Mouse (Mus musculus): Measurements from ENCODE around the gene Tacr1.
A peak's percentile ranks its signal among the peaks of the same experiment; 100 is the strongest.
"Not testable (repeated sequence)": the region's sequence is repeated elsewhere in the genome, so short reads cannot be mapped to it uniquely, and the experiment has no call there.

The Tacr1 gene

DNA sequence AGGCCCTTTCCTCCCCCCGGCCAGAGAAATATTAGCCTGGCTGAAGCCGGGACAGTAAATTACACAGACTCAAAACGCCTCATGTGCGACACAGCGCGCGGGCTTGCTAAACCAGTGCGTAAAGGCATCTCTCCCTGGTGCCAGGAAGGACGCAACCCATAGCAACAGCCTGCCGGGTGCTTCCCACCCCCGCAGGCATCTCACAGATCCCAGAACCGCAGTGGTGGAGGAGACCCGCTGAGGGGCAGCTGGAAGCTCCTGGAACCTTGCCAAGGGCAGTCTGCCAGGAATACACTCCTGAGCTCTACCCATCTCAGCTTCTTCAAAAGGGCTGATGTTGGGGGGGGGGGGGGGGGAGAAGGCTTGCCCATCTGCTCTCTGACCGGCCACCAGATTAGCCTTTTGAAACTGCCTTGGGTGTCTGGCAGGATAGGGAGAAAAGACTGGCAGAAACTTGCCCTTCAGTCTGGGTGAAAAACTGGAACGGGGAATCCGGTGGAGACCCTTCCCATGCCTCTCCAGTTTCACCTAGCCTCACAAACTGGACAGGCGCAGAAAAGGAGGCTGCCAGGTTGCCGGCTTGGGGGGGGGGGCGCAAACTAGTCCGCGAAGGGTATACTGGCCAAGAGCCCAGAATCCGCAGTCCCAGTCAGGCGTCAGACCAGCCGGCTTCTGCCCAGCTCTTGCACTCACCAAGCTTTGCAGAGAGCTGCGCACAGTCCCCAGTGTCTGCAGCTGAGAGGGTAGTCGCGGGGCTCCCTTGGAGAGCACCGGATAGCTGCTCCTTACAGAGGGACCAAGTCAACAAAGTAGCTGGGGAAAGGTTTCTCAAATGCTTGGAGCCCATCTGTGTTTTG lies at the start of gene Tacr1:
Tacr1 (plus strand) TSS at position 740 of the 857 bp plus-strand sequence.
- DNase-seq (ENCODE audit: low spot score in 2 of 2): peak; percentile 61 to 63

DNA sequence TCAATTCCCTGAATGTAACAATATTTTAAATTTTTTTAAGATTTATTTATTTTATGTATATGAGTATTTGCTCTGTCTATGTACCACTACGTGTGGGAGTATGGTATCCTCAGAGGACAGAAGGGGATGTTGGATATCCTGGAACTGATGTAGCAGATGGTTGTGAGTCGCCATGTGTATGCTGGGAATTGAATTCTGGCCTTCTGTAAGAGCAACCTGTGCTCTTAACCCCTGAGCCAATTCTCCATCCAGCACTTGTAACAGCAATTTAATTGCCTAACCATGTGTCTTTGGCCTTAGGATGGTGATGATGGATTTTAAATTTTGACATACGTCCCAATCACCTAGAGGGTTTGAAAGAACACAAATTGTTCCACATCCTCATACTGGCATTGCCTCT lies 26.0 kb upstream of the Tacr1 start:
- DNase-seq (ENCODE audit: low spot score in 2 of 2): no peak

DNA sequence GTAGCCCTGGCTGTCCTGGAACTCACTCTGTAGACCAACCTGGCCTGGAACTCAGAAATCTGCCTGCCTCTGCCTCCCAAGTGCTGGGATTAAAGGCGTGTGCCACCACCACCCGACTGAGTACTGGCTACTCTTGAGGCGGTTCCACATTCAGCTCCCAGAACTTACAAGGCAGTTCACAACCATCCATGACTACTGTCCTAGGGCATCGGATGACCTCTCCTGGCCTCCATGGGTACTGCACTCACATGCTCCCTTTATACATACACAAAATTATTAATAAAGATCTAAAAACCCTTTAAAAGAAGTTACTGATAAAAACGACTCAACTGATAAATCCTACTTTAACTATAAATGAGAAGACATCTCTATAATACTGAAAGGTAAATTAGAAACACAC lies 18.6 kb upstream of the Tacr1 start:
- DNase-seq (ENCODE audit: low spot score in 2 of 2): no peak

DNA sequence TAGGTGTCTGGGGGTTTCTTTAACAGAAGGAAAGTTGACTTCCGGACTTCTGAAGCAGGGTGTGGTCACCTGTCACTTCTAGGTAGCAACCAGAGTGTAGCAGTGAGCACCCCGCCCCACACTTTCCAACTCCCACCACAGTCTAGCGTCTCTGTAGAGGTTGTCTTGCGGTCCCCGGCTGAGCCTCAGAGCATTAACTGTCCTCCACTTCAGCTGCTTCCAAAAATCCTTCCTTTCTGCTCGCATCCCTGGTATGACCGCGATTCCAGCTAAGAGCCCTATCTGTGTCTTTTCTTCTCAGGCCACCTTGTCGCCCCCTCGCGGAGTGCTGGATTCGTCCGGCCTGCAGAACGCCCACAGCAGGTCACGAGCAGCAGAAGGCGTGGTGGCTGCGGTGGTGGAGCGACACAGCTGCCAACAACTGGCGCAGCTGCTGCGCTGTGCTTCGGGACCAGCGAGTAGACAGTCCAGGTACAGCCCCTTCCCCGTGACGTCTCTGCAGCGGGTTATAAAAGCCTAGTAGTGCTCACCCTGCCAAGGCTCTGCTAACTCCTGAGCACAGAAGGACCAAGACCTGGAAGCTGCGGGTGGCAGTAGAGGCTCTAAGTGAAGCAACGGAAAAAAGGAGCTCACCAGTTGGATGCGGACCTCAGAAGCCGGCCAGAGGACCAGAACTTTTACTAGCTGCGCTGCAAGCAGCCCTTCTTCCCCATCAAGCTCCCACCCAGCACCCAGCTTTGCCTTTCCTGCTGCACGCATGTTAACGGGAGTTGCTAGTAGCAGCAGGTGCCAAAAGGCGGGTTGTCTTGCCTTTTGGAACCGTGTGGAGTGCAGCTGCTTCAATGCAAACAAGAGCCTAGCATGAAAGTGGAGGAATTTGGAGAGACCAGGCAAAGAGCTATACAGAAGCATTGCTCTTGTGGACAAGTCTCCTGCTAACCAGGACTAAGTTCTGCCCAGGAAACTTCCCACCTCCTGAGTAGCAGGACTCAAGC lies 664 bp downstream of the Tacr1 start:
- DNase-seq (ENCODE audit: low spot score in 2 of 2): peak; percentile 15 to 25

DNA sequence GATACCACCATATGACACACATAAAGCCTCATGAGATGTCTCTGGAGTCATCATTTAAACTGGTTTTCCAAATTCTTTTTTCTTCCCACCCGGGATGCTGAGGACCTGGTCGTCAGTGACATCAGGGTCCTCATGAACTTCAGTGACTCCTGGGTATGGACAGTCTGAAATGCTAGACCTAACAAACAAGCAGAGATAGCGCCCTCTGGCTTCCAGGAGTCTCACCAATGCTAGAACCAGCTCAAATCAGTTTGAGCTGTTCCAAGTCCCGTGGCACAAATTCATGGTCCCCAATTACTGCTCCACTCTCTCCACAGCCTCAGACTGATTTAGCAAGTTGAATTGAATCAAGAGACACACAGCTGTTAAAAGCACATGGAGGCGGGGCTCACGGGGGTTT lies 16.2 kb downstream of the Tacr1 start:
- DNase-seq (ENCODE audit: low spot score in 2 of 2): no peak

DNA sequence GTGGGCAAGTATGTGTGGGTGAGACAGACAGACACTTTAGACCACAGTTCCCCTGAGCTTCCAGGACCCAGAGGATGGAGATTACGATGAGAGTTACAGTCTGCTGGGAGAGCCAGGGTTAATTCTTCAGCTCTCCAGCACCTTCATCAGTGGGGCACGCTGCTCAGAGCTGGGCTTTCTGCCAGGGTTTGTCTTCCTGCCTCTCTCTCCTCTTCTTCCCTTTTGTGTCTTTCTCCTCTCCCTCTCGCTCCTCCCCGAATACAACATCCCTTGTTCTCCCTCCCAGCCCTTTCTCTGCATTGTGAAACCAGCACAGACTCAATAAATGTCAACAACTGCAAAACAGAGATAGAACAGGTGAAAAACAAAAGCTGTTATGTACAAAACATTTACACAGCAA lies 18.1 kb downstream of the Tacr1 start:
- no peak for DNase-seq (ENCODE audit: low spot score in 2 of 2)

DNA sequence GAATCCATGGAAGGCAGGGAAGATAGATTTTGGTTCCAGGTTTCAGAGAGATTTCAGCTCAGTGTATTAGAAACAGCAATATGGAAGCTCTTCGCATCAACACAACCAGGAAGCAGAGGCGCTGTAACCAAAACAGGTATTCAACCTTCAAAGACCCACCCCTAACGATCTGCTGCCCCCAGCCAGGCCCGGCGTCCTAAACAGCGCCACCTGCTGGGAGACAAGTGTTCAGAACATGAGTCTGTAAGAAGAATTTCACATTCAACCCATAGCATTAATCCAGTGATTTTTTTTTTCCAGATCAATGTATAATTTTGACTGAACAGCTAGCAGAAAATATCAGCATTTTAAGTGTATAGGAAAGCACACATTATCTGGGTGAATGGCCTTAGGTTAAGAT lies 26.8 kb downstream of the Tacr1 start:
- DNase-seq (ENCODE audit: low spot score in 2 of 2): no peak

DNA sequence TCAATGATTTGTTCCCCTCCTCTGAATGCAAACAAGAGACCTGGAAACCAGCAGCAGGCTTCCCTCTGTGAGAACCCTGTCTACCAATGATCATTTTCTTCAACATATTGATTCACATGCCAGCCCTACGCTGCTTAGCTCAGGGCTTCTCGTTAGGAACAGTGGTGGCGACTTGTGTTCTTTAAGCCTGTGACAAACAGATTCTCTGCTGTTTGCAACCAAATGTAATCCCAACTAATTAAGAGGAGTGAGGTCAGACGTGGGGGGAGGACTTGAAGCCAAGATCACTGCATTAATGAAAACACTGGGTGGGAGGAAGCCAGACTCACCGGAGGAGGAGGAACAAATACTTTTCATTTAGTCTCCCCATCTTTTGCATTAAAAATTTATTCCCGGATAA lies 27.6 kb downstream of the Tacr1 start:
- DNase-seq (ENCODE audit: low spot score in 2 of 2): no peak

DNA sequence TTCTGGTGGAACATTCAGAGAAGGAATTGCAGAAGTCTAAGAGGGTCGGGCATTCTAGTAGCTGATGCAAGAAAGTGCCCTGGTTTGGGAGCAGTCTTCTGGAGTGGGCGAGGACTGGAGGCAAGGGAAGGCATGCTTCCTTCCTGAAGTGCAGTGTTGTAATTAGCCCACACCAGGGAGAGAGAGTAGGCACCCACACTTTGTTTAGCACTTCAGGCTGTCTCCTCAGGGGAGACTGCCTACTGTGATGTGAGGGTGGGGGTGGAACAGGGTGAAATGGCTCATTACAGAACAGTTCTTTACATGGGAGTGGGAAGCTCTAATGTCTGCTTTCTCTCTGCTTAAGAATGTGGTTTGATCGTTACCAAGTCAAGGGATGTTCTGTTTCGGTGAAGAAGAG lies 35.0 kb downstream of the Tacr1 start:
- no peak for DNase-seq (ENCODE audit: low spot score in 2 of 2)

DNA sequence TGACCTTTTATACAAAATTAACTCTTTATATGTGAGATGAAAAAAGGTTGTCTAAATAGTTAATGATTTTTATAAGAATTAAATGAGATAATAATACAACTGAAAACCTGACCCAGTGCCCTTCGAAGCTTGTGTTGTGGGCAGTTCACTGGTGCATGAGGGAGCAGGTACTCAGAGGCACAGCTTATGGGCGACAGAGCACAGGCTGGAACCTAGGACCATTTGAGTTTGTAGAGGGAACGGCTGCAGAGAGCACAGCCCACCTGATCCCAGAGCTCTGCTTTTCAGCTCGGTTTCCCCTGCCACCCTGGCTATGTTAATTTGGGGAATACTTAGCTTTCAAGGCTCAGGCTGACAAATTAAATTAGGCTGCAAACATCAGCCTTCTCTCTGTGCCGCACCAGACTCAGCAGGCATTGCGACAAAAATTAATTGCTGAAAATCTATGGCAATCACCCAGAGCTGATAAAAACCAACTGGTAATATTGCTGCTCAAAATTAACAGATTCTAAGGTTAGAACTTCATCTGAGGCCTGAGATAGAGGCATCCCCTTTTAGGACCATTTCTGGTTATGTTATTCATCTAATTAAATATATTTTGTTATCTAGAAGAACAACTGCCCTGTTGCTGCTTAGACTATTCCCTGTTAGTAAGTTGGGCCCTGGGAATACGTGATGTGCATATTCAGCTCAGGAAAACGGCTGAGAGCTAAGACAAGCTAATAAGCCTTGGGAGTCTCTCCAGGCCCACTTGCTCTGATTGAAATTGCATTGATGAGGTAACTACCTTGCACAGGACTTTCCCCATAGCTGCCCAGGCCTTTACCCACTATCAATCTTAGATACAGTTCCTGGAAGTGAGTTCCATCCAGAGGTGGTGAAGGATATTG lies 50.3 kb downstream of the Tacr1 start:
- DNase-seq (ENCODE audit: low spot score in 2 of 2): not testable (repeated sequence)

DNA sequence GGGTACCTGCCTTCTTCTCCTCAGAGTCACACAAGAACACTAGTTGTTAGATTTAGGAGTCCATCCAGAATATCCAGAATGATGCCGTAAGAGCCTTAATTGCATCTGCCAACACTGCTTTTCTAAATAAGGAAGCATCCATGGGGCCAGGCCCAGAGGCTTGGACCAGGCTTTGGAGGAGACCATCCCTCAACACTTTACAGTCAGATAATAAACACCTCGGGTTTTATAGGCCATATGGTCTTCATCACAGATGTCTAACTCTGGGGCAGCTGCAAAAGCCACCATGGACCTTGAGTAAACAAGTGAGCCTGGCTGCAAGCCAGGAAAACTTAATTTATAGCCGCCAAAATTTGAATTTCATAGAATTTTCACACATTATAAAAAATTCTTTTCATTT lies 53.1 kb downstream of the Tacr1 start:
- DNase-seq (ENCODE audit: low spot score in 2 of 2): no peak

DNA sequence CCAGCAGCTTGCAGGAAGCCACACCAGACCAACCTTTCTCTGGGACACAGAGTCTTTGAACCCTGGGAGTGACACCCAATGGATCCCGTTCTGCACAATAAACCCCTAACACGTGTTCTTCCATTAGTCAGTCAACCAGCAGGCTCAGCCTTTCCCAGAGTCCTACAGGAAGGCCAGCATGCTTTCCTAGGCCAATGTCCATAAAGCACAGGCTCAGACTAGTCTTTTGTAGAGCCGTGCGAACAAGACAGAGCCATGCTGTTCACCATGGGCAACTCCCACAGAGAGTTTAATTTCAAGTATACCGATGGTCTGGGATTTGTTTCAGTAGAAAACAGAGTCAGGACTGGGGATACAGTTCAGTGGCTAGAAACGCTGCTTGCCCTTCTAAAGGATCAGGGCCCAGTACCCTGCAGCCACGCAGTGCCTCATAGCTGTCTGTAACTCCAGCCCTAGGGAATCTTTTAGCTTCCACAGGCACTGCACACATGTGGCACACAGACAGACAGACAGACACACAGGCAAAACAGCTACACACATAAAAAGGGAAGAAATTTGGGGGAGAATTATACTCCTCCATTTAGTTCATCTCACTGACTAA lies 55.1 kb downstream of the Tacr1 start:
- DNase-seq (ENCODE audit: low spot score in 2 of 2): no peak

DNA sequence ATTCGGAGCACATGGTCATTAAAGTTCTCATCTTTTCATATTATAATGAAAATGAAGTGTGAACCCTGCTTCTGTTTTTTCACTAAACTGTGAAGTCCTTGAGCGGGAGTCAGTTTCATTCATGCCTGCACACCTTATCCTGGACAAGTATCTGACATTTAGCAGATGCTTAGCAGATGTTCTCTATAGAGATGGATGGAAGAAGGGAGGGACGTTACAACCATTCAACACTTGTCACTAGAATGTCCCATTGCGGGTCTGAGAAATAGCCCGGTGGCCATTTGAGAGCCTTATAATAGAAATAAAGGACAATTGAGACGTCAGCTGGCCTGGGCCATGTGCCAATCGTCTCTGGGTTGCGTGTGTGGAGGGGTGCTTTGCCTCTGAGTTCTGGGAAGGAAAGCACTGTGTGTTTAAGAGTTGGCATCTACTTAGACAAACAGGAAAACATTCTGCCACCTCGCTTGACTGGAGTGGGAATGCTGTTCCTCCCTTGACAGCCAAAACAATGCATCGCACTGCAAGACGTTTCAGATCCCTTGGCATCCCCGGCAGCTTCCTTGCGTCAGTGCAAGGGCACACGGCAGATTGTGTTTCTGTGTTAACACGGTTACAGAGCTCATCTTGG lies 56.7 kb downstream of the Tacr1 start:
- DNase-seq (ENCODE audit: low spot score in 2 of 2): no peak

DNA sequence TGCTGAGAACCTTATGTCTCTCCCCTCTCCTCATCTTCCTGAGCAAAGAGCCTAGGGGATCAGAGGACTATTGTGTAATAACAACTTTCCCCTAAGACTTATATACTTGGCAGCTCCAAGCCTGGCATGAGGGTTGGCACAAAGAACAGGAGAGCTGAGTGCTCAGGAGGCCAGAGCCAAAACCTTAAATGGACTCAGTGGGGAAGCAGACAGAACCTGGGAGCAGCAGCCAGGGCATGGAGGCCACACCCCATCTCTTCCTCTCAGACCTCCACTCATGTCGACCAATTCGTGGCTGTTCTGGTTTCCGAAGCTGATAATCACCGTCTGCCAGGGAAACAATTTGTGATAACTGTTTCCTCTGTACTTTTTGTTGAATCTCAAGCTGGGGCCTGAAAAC lies 61.0 kb downstream of the Tacr1 start:
- DNase-seq (ENCODE audit: low spot score in 2 of 2): no peak

DNA sequence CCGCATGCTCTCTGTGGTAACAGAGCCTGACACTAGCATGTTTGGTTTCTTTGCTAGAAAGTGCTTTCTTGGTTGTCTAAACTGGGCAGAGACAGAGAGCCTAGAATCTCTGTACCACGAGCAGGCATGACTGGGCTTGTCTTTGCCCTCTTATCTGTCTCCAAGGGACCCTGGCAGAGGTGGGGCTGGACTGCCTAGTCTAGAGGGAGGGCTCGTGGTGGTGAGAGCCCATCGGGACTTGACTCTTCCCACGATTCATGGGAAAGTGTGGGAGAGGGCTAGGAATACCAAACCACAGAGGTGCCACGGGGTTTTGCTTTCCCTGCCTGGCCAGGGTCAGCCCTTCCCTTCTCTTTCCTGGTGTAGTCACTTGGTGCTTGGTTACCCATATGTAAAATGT lies 72.3 kb downstream of the Tacr1 start:
- DNase-seq (ENCODE audit: low spot score in 2 of 2): no peak

DNA sequence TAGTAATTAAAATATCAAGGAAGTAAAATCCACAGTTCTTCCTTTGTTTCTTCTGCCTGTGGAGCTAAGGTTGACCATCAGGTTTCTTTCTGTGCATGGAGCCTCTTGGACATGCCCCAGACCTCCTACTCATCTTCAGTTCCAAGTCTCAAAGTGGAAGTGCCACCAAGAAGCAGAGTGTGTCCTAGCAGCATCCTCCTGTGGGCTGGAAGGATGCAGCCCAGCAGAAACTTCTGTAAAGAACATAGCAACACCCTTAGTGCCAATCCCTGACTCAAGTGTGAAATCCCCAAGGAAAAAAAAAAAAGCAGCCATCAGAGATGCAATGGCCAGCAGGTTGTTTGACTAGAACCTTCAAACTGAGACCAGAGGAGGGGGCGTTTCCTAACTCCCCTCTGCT lies 81.7 kb downstream of the Tacr1 start:
- DNase-seq (ENCODE audit: low spot score in 2 of 2): no peak

DNA sequence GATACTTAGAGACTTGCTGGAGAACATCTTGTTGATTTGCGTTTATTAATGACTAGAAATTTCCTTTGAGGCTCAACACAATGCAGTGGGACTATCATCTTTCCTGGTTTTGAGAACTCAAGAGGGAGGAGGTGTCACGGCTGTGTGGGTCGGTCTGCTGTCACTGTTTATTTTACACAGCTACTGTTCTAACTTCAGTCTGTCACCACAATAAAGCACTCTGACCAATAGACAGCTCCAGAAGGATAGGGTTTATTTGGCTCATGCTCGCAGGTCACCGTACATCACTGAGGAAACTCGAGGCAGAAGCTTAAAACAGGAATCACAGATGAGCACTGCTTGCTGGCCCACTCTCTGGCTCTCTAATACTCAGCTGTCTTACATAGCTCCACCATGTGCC lies 92.3 kb downstream of the Tacr1 start:
- no peak for DNase-seq (ENCODE audit: low spot score in 2 of 2)

DNA sequence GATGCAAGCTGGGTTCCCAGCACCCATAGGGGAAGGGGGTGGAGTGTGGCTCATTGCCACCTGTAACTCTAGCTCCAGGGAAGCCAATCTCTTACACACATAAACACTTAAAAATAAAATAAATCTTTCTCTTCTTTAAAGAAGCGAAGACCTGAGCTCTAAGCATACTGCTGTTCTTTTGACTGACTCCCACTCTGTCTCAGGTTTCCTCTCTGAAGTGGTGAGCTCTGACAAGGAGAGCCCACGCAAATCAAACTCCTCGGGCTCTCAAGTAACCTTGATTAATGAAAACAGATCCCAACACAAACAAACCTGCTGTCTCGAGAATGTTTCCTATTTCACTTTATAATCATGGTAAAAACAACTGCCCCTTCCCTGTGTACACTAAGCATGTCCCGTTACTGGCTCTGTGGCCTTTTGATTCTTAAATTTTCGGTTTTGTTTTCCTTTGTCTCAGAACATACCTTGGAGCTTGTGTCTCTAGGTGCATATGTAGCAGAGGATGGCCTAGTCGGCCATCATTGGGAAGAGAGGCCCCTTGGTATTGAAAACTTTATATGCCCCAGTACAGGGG lies 108.8 kb downstream of the Tacr1 start:
- no peak for DNase-seq (ENCODE audit: low spot score in 2 of 2)

DNA sequence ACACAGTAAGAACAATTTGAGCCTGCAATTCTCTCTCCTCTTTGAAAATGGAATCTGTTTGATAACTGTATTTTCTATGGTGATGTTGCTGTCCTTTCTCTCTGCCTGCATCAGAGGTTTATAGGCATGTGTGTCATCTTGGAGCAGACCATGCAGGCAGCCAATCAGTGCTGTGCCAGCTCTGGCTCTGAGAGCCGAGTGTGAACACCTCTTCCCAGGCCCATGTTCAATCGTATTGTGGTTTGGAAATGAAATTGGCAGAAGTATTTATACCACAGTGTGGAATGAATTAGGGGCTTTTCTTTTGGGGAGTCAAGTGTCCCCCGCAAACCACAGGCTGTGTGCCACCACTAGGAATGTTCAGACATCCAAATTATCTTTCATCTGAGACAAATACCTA lies 117.5 kb downstream of the Tacr1 start:
- DNase-seq (ENCODE audit: low spot score in 2 of 2): no peak

DNA sequence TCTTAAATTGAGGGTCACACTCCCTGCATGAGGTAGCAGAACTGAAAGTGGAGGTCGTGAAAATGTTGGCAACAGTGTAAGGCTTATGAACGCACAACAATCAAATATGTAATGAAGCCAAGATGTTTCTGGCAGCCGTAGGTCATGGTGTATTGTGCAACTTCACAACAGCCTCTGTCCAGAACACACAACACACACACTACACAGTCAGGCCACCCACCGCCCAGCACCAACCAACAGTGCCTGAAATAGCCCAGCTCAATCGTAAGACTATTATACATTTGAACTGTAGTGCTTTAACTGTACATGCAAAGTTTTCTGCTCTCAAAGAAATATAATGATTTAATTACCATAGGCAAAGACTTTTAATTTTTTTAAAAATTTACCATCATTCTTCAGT lies 120.4 kb downstream of the Tacr1 start:
- DNase-seq (ENCODE audit: low spot score in 2 of 2): no peak

Data from frontal cortex, postnatal 14 days (tissue).